Mouse (Mus musculus): ENCODE measurements at regions not wholly inside any gene's neighbourhood (a gene's known extent, or its start where the extent isn't known, plus 50 kb on each side); places are given as distances from the start of the nearest gene placed in this dataset.

GRCm38 (mm10) chr6:76825953-76826352 lies 328.4 kb upstream of the Gm9008 start:
- Histone ChIP-seq H3K4me3 (no peak overlapping the region), H3K4me2 (no peak overlapping the region), H3K9ac (no peak overlapping the region), H3K27me3 (no peaks in the 10 kb centered on the region), H3K9me3 (replicated peaks) (no peaks in the 10 kb centered on the region), H3K36me3 (ENCODE audit: poor library complexity, severe bottlenecking) (no peaks in the 10 kb centered on the region), H3K27ac (no peak overlapping the region), H3K4me1 (no peaks in the 10 kb centered on the region)
- 37% methylated on average over 5 of the region's 5 CpGs for WGBS
- ATAC-seq, result no peak

GRCm38 (mm10) chr6:76802969-76803368 lies 305.4 kb upstream of the Gm9008 start:
- H3K4me3 ChIP-seq, result no peak overlapping the region
- no peak overlapping the region for H3K4me2 ChIP-seq
- H3K36me3 ChIP-seq (ENCODE audit: poor library complexity, severe bottlenecking), result no peaks in the 10 kb centered on the region
- no peak for ATAC-seq
- H3K9me3 ChIP-seq (replicated peaks), result no peaks in the 10 kb centered on the region
- no peaks in the 10 kb centered on the region for H3K27me3 ChIP-seq
- WGBS, result 56% methylated on average over 1 of the region's 1 CpGs
- no peak overlapping the region for H3K27ac ChIP-seq
- H3K4me1 ChIP-seq, result no peaks in the 10 kb centered on the region
- H3K9ac ChIP-seq, result no peak overlapping the region

- H3K27ac ChIP-seq, result no peak overlapping the region
- no peak for ATAC-seq
- H3K4me3 ChIP-seq, result no peak overlapping the region
- no peak overlapping the region for H3K9ac ChIP-seq
- H3K27me3 ChIP-seq, result no peaks in the 10 kb centered on the region
- WGBS, result 85% methylated on average over 3 of the region's 3 CpGs
- no peaks in the 10 kb centered on the region for H3K36me3 ChIP-seq (ENCODE audit: poor library complexity, severe bottlenecking)
- H3K4me2 ChIP-seq, result no peak overlapping the region
- no peaks in the 10 kb centered on the region for H3K4me1 ChIP-seq
- no peaks in the 10 kb centered on the region for H3K9me3 ChIP-seq (replicated peaks)
These were observed 282.6 kb upstream of the Gm9008 start for GRCm38 (mm10) chr6:76780168-76780567.

GRCm38 (mm10) chr6:76778201-76778600 lies 280.6 kb upstream of the Gm9008 start:
- Histone ChIP-seq H3K9ac (no peak overlapping the region), H3K27ac (no peak overlapping the region), H3K27me3 (no peaks in the 10 kb centered on the region), H3K4me1 (no peaks in the 10 kb centered on the region), H3K4me3 (no peak overlapping the region), H3K9me3 (replicated peaks) (no peaks in the 10 kb centered on the region), H3K4me2 (no peak overlapping the region), H3K36me3 (ENCODE audit: poor library complexity, severe bottlenecking) (no peaks in the 10 kb centered on the region)
- 93% methylated on average over 1 of the region's 1 CpGs for WGBS
- ATAC-seq, result no peak

GRCm38 (mm10) chr6:76777080-76777479 lies 279.5 kb upstream of the Gm9008 start:
- WGBS, result 93% methylated on average over 1 of the region's 1 CpGs
- H3K27me3 ChIP-seq, result no peaks in the 10 kb centered on the region

GRCm38 (mm10) chr6:76763852-76764251 lies 266.3 kb upstream of the Gm9008 start:
- Histone ChIP-seq H3K27ac (no peak overlapping the region), H3K27me3 (no peaks in the 10 kb centered on the region), H3K9ac (no peak overlapping the region), H3K4me1 (no peaks in the 10 kb centered on the region), H3K36me3 (ENCODE audit: poor library complexity, severe bottlenecking) (no peaks in the 10 kb centered on the region), H3K4me2 (no peak overlapping the region), H3K4me3 (no peak overlapping the region), H3K9me3 (replicated peaks) (no peaks in the 10 kb centered on the region)
- no peak for ATAC-seq
- WGBS, result 89% methylated on average over 7 of the region's 7 CpGs

More at GRCm38 (mm10) chr6:76777080-76777479, 279.5 kb upstream of the Gm9008 start:
- Histone ChIP-seq H3K4me3 (no peak overlapping the region), H3K36me3 (ENCODE audit: poor library complexity, severe bottlenecking) (no peaks in the 10 kb centered on the region), H3K4me1 (no peaks in the 10 kb centered on the region), H3K9me3 (replicated peaks) (no peaks in the 10 kb centered on the region), H3K9ac (no peak overlapping the region), H3K27ac (no peak overlapping the region), H3K4me2 (no peak overlapping the region)
- no peak for ATAC-seq

DNA sequence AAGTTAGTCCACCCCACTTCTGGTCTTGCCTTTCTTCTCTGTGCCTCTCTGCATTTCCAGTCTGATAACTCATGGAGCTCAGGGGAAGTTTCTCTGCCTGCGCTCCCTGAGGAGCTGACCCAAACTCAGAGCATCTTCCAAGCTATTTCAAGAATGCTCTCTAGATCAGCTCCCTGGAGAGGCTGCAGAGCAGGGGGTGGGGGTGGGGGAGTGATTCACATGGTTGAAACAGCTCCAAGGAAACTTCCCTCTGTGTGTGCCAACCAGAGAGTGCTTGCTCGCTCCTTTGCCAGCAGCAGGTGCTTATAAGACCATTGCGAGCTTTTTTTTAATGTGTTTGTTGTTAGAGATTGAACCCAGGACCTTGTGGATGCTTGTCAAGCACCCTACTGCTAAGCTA lies 257.3 kb upstream of the Gm9008 start:
- Histone ChIP-seq H3K36me3 (ENCODE audit: poor library complexity, severe bottlenecking) (no peaks in the 10 kb centered on the region), H3K4me2 (no peak overlapping the region), H3K9ac (no peak overlapping the region), H3K4me3 (no peak overlapping the region), H3K9me3 (replicated peaks) (no peaks in the 10 kb centered on the region), H3K4me1 (no peaks in the 10 kb centered on the region), H3K27me3 (no peaks in the 10 kb centered on the region), H3K27ac (no peak overlapping the region)
- 50% methylated on average over 3 of the region's 3 CpGs for WGBS
- 0 out of 2 replicates have a peak, but pooled peaks have one; percentile 38 for ATAC-seq
